Mouse (Mus musculus): Measurements from ENCODE around the gene Lemd2. TPM values are rescaled to one million over a fixed set of nuclear protein-coding genes. Genes with fewer than 3 reads are reported as not detected.

The Lemd2 gene
- total and polyA plus RNA-seq, 3 experiments = 23.9 to 100 (median 45.5) TPM

GRCm38 (mm10) chr17:27229710-27230454 lies 25.6 kb upstream of the Lemd2 start:
- Histone ChIP-seq H3K36me3 (replicated peaks) (no peaks in the 10 kb centered on the region), H3K4me3 (ENCODE audit: low read depth, low read length) (no peak overlapping the region), H3K4me1 (ENCODE audit: insufficient read depth, low read depth, low read length) (no peaks in the 10 kb centered on the region), H3K9me3 (replicated peaks) (peaks cover 60% of the 10 kb centered on the region), H3K27me3 (ENCODE audit: insufficient read depth, low read length) (no peaks in the 10 kb centered on the region; the same call in 1 of the 2 replicates)
- TF ChIP-seq TAL1 (conservative IDR thresholded peaks at IDR 0.05; ENCODE audit: low read depth, low read length) = no peak
- TF ChIP-seq CTCF (IDR thresholded peaks at IDR 0.05; ENCODE audit: low read depth, low read length) = no peak
- no peak for TF ChIP-seq POLR2AphosphoS5 (IDR thresholded peaks at IDR 0.05; ENCODE audit: insufficient replicate concordance, low read depth, low read length)
- TF ChIP-seq GATA2 (IDR thresholded peaks at IDR 0.05; ENCODE audit: borderline replicate concordance, low read depth, low read length) = no peak
- no peak for TF ChIP-seq GATA1 (IDR thresholded peaks at IDR 0.05; ENCODE audit: borderline replicate concordance, low read length)
- DNase-seq (ENCODE audit: low spot score) (no peak), ATAC-seq (ENCODE audit: extremely low read depth, insufficient number of reproducible peaks, low FRiP score, poor library complexity, severe bottlenecking) (no peak)

- Histone ChIP-seq H3K36me3 (replicated peaks) (no peaks in the 10 kb centered on the region), H3K9me3 (replicated peaks) (peaks cover 62% of the 10 kb centered on the region), H3K4me3 (ENCODE audit: low read depth, low read length) (no peak overlapping the region), H3K27me3 (ENCODE audit: insufficient read depth, low read length) (no peaks in the 10 kb centered on the region), H3K4me1 (ENCODE audit: insufficient read depth, low read depth, low read length) (no peaks in the 10 kb centered on the region)
- no peak for TF ChIP-seq GATA1 (IDR thresholded peaks at IDR 0.05; ENCODE audit: borderline replicate concordance, low read length)
- no peak for TF ChIP-seq CTCF (IDR thresholded peaks at IDR 0.05; ENCODE audit: low read depth, low read length)
- no peak for DNase-seq (ENCODE audit: low spot score)
- ATAC-seq (ENCODE audit: extremely low read depth, insufficient number of reproducible peaks, low FRiP score, poor library complexity, severe bottlenecking) = no peak
These were observed 24.1 kb upstream of the Lemd2 start for GRCm38 (mm10) chr17:27228216-27228915.

- no peaks in the 10 kb centered on the region for H3K36me3 ChIP-seq (replicated peaks)
- DNase-seq (ENCODE audit: low spot score) = no peak
- peaks cover 56% of the 10 kb centered on the region for H3K9me3 ChIP-seq (replicated peaks)
- H3K27me3 ChIP-seq (ENCODE audit: insufficient read depth, low read length) = no peaks in the 10 kb centered on the region
- TF ChIP-seq CTCF (IDR thresholded peaks at IDR 0.05; ENCODE audit: low read depth, low read length) (no peak), TAL1 (conservative IDR thresholded peaks at IDR 0.05; ENCODE audit: low read depth, low read length) (no peak), GATA1 (IDR thresholded peaks at IDR 0.05; ENCODE audit: borderline replicate concordance, low read length) (no peak), POLR2AphosphoS5 (IDR thresholded peaks at IDR 0.05; ENCODE audit: insufficient replicate concordance, low read depth, low read length) (no peak), GATA2 (IDR thresholded peaks at IDR 0.05; ENCODE audit: borderline replicate concordance, low read depth, low read length) (no peak)
- no peak for ATAC-seq (ENCODE audit: extremely low read depth, insufficient number of reproducible peaks, low FRiP score, poor library complexity, severe bottlenecking)
- H3K4me3 ChIP-seq (ENCODE audit: low read depth, low read length) = no peak overlapping the region
- H3K4me1 ChIP-seq (ENCODE audit: insufficient read depth, low read depth, low read length) = no peaks in the 10 kb centered on the region
These were observed 23.0 kb upstream of the Lemd2 start for GRCm38 (mm10) chr17:27227258-27227657.

GRCm38 (mm10) chr17:27226701-27227100 lies 22.4 kb upstream of the Lemd2 start:
- no peaks in the 10 kb centered on the region for H3K27me3 ChIP-seq (ENCODE audit: insufficient read depth, low read length)
- H3K9me3 ChIP-seq (replicated peaks) = peaks cover 59% of the 10 kb centered on the region
- H3K36me3 ChIP-seq (replicated peaks) = no peaks in the 10 kb centered on the region
- H3K4me1 ChIP-seq (ENCODE audit: insufficient read depth, low read depth, low read length) = no peaks in the 10 kb centered on the region
- ATAC-seq (ENCODE audit: extremely low read depth, insufficient number of reproducible peaks, low FRiP score, poor library complexity, severe bottlenecking) (no peak), DNase-seq (ENCODE audit: low spot score) (no peak)
- TF ChIP-seq GATA2 (IDR thresholded peaks at IDR 0.05; ENCODE audit: borderline replicate concordance, low read depth, low read length) (no peak), GATA1 (IDR thresholded peaks at IDR 0.05; ENCODE audit: borderline replicate concordance, low read length) (no peak), POLR2AphosphoS5 (IDR thresholded peaks at IDR 0.05; ENCODE audit: insufficient replicate concordance, low read depth, low read length) (no peak), TAL1 (conservative IDR thresholded peaks at IDR 0.05; ENCODE audit: low read depth, low read length) (no peak), CTCF (IDR thresholded peaks at IDR 0.05; ENCODE audit: low read depth, low read length) (no peak)
- no peak overlapping the region for H3K4me3 ChIP-seq (ENCODE audit: low read depth, low read length)

- ATAC-seq (ENCODE audit: extremely low read depth, insufficient number of reproducible peaks, low FRiP score, poor library complexity, severe bottlenecking) = no peak
- TF ChIP-seq GATA2 (IDR thresholded peaks at IDR 0.05; ENCODE audit: borderline replicate concordance, low read depth, low read length) (no peak), POLR2AphosphoS5 (IDR thresholded peaks at IDR 0.05; ENCODE audit: insufficient replicate concordance, low read depth, low read length) (no peak), GATA1 (IDR thresholded peaks at IDR 0.05; ENCODE audit: borderline replicate concordance, low read length) (no peak), TAL1 (conservative IDR thresholded peaks at IDR 0.05; ENCODE audit: low read depth, low read length) (no peak), CTCF (IDR thresholded peaks at IDR 0.05; ENCODE audit: low read depth, low read length) (no peak)
- Histone ChIP-seq H3K4me3 (ENCODE audit: low read depth, low read length) (no peak overlapping the region), H3K9me3 (replicated peaks) (peaks cover 60% of the 10 kb centered on the region), H3K36me3 (replicated peaks) (no peaks in the 10 kb centered on the region), H3K4me1 (ENCODE audit: insufficient read depth, low read depth, low read length) (no peaks in the 10 kb centered on the region), H3K27me3 (ENCODE audit: insufficient read depth, low read length) (no peaks in the 10 kb centered on the region)
- no peak for DNase-seq (ENCODE audit: low spot score)
These were observed 21.5 kb upstream of the Lemd2 start for GRCm38 (mm10) chr17:27225801-27226200.

GRCm38 (mm10) chr17:27223821-27224220 lies 19.6 kb upstream of the Lemd2 start:
- H3K36me3 ChIP-seq (replicated peaks) = no peaks in the 10 kb centered on the region
- no peaks in the 10 kb centered on the region for H3K27me3 ChIP-seq (ENCODE audit: insufficient read depth, low read length)
- no peaks in the 10 kb centered on the region for H3K4me1 ChIP-seq (ENCODE audit: insufficient read depth, low read depth, low read length)
- no peak for TF ChIP-seq GATA2 (IDR thresholded peaks at IDR 0.05; ENCODE audit: borderline replicate concordance, low read depth, low read length)
- no peak for TF ChIP-seq TAL1 (conservative IDR thresholded peaks at IDR 0.05; ENCODE audit: low read depth, low read length)
- TF ChIP-seq POLR2AphosphoS5 (IDR thresholded peaks at IDR 0.05; ENCODE audit: insufficient replicate concordance, low read depth, low read length) = no peak
- no peak for TF ChIP-seq GATA1 (IDR thresholded peaks at IDR 0.05; ENCODE audit: borderline replicate concordance, low read length)
- no peak for TF ChIP-seq CTCF (IDR thresholded peaks at IDR 0.05; ENCODE audit: low read depth, low read length)
- no peak for ATAC-seq (ENCODE audit: extremely low read depth, insufficient number of reproducible peaks, low FRiP score, poor library complexity, severe bottlenecking)
- H3K9me3 ChIP-seq (replicated peaks) = peaks cover 42% of the 10 kb centered on the region
- no peak overlapping the region for H3K4me3 ChIP-seq (ENCODE audit: low read depth, low read length)
- DNase-seq (ENCODE audit: low spot score) = no peak
